Mouse (Mus musculus) embryonic fibroblast, embryonic 13.5 days (primary cell): Measurements from ENCODE around the gene Polg.

ENCODE experiments used
- CTCF ChIP-seq: IDR thresholded peaks from 2 replicates; pipeline ENCODE4 v1.5.1; 2011; ENCODE audit warnings: mild to moderate bottlenecking, control low read depth, low read length, moderate library complexity, borderline replicate concordance; ENCODE audit not compliant: insufficient read depth
- POLR2A ChIP-seq: IDR thresholded peaks from 2 replicates; pipeline ENCODE4 v1.6.1; 2011; ENCODE audit warnings: low read depth, mild to moderate bottlenecking, control low read depth, low read length, moderate library complexity

- no peak for TF ChIP-seq CTCF
- no peak for TF ChIP-seq POLR2A
These were observed 43.5 kb upstream of the Polg start for GRCm38 (mm10) chr7:79509710-79510109.
